Mouse (Mus musculus) pancreas, adult 10 weeks (tissue): ENCODE measurements around the gene Atxn3. TPM values are rescaled to one million over a fixed set of nuclear protein-coding genes. Genes with fewer than 3 reads are reported as not detected.

Experiments
- polyA plus RNA-seq: library from polyadenylated mRNA; stranded (reverse); fragments of 350-450 nt; fragmentation: Illumina TruSeq; extraction: RNeasy Lipid Tissue Mini Kit (QIAGEN cat#74804); gene quantifications from one replicate; pipeline ENCODE4 v1.2.3, GENCODE M21; 2015; ENCODE audit warnings: low read depth, low replicate concordance; ENCODE audit not compliant: insufficient read depth

Gene Atxn3
- 3.0 TPM for polyA plus RNA-seq

DNA sequence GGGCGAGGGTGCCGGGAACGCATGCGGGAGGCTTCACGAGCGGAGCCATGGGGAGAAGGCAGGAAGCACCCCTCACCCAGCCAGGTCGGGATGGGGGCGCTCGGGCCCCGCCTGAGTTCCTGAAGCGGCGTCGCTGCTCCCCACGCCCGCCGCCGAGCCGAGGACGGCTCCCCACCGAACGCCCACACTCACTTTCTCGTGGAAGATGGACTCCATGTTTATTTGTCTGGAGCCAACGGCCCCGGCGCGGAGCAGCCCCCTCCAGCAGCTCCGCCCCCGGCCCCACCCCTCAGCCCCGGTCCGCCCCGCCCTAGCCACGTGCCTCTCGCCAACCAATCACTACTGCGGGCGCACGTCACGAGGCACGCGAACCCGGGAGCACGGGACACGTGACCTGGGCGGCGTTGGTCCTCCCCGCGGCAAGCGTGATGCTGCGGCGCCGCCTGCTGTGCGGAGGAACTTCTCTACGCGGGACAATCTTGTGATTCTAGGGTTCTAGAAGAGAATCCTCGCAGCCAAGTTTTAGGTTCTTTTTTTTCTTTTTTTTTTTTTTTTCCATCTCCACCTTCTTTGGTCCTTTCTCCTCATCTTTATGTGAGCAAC, at the start of gene Atxn3:
Gene Atxn3, minus strand, starts transcription at position 305 of the 603 bp plus-strand sequence.

DNA sequence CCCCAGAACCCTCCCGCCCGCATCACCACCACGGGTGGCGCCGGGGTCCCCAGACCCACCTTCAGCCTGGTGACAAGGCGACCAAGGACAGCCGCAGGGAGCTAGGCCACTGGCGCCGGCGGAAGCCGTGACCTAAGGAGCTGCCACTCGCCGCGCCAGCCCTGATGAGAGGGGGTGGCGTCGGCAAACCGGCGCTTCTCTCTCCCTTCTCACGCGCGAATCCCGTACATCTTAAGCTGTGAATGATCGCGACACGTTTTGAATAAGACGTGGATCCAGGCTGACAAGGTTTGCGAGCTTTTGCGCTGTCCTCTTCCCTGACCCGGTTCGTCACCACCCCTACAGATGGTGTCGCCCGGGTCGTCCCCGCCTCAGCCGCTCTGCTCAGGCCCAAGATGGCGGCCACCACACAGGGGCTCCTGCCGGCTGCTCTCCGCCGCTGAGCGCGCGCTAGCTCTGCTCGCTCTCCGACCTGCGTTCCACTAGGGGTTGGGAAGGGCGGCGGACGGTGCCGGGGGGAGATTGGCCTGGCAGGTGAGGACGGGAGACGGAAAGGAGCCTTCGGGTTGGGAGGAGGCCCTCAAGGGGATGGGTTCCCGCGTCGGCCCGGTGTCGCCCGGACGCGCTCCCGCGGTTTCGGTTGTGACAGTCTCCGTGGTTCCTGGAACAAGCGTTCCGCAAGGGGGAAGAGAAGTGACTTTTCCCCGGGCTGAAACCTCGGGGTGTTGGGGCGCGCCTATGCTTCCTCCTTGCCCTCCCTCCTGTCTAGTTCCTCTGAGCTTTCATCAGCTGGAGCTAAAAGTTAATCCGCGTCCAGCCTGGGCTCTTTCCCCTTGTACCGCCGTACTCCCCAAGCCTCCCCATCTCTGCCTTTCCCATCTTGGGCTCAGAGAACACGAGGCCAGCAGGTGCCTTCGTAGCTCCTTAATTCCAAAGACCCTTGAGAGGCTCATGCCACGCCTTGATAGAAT, 17.8 kb upstream of the Atxn3 start, which contains the start of gene Cpsf2:
Gene Cpsf2, plus strand, starts transcription at position 388 of the 971 bp plus-strand sequence.

DNA sequence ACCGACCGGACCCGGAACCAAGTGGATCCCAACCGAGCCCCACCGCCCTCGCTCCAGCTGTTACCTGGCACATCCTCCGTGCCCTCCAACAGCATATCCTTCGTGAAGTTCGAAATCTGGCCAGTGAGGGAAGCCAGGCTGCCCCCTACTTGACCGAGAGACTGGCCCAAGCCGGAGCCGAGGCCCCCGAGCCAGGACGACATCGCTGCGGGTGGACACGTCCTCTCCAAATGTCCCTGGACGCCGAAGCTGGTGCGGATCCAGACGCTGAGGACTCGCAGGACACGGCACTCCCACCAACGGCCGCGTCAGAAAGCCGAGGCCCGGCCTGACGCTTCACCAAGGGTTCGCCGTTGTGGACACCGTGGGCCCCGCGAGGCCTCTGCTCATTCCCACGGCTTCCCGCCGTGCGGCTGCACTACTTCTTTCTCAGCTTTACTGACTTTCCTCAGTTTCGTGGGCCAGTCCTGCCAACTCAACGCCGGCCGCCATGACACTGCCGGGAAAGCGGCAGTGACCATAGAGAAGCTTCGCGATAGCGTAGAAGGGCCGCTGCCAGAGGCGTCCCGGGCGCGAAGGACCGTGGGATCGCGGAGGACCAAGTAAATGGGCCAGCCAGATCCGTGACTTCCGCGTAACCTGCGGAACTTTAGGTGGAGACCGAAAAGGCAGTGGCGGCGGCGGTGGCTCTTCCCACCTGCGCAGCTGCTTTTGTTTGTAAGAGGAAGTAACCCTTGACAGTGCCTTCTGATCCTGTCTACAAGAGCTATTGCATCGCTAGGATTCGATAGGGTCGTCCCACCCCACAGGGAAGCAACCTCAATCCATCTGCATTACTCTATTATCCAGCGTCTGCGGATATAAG, 45.2 kb downstream of the Atxn3 start, which contains the start of gene Trip11:
Gene Trip11, minus strand, starts transcription at position 642 of the 865 bp plus-strand sequence.

Other genes starting within 250 kb of the Atxn3 start
- 2.1 TPM for gene Tc2n, start 239.7 kb downstream of the Atxn3 start, polyA plus RNA-seq
- 17.0 TPM for gene Fbln5, start 139.2 kb downstream of the Atxn3 start, polyA plus RNA-seq
- 6.3 TPM for gene Trip11, start 45.0 kb downstream of the Atxn3 start, polyA plus RNA-seq
- 2.3 TPM for gene Cpsf2, start 17.7 kb upstream of the Atxn3 start, polyA plus RNA-seq
- gene Slc24a4, start 170.5 kb upstream of the Atxn3 start, polyA plus RNA-seq, result not detected